Mouse (Mus musculus): ENCODE data around the gene Rnf224. TPM values are rescaled to one million over a fixed set of nuclear protein-coding genes. Genes with fewer than 3 reads are reported as not detected.

The Rnf224 gene
- polyA plus RNA-seq, 1 experiment, result not detected

DNA sequence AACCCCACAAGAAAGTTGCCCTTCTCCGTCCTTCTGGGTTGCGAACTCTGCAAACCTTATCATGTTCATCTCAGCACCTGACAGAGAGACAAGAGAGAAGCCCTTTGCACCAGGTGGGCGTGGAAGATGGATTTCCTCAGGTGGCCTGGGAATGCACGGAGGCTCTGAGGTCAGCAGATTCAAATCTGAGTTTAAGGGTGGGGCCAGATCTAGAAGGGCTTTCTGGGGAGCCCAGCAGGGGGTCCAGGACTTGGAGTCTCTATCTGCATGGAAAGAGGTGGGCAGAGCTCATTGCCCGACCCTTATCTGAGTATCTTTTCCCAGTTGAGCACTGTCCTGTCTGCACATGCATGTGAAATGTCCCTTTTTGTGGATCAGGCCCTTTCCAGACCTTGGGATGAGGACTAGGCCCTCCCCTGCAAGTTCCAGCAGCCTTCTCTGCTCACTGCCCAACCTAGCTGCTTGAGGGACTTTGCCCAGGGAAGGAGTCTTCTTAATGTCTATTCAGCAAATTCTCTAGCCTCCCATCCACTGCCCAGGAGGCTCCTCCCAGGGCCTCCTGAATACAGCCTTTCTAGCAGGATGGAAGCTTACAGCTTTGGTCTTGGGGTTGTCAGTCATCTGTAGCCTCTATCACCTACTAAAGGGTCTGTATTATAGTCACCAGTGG, 1.9 kb downstream of the Rnf224 start:
- no peaks in the 10 kb centered on the region for H3K79me2 ChIP-seq (ENCODE audit: control insufficient read depth, insufficient read depth)
- H3K4me3 ChIP-seq (ENCODE audit: insufficient read depth, poor library complexity, severe bottlenecking), result no peak overlapping the region
- TF ChIP-seq MAX (IDR thresholded peaks at IDR 0.05) (no peak), CEBPB (IDR thresholded peaks at IDR 0.05; ENCODE audit: low read depth) (no peak), CTCF (IDR thresholded peaks at IDR 0.05; ENCODE audit: control insufficient read depth, insufficient read depth, insufficient read length) (no peak), MYOG (IDR thresholded peaks at IDR 0.05; ENCODE audit: control insufficient read depth, extremely low read depth, insufficient read length) (no peak), USF1 (IDR thresholded peaks at IDR 0.05; ENCODE audit: low read depth) (no peak), FOSL1 (IDR thresholded peaks at IDR 0.05; ENCODE audit: insufficient read depth, low read length, poor library complexity, severe bottlenecking) (no peak), MYOD1 (IDR thresholded peaks at IDR 0.05; ENCODE audit: control insufficient read depth, insufficient read length, low read depth) (no peak)
- peaks cover 56% of the 10 kb centered on the region for H3K27me3 ChIP-seq (ENCODE audit: control insufficient read depth, insufficient read depth, insufficient read length)
- no peaks in the 10 kb centered on the region for H3K79me3 ChIP-seq (ENCODE audit: low read depth)
- H3K36me3 ChIP-seq (ENCODE audit: control insufficient read depth, insufficient read depth), result no peaks in the 10 kb centered on the region
- no peak overlapping the region for H3ac ChIP-seq (ENCODE audit: control insufficient read depth, insufficient read length, low read depth)

DNA sequence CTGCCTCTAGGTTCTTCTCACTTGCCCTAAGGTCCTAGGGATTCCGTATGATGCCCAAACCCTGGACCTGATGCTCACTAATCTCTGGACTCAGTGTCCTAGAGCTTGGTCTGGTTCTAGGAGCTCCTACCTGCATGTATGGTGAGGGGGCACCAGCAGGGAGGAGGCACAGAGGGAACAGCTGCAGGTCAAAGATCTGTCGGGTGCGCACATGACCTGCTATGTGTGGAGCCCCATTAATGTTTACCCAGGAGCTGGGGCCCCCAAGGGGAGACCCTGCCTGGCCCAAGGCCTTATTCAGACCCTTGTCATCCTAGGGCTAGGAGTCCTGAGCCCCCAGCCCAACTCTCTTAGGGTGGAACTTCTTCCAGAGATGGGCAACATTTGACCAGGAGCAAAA, 2.5 kb downstream of the Rnf224 start, which contains the start of gene Slc34a3:
TSS of gene Slc34a3 (minus strand) at position 315 of the 400 bp plus-strand sequence.
- no peak for TF ChIP-seq CTCF (IDR thresholded peaks at IDR 0.05; ENCODE audit: control insufficient read depth, insufficient read depth, insufficient read length)
- no peak for TF ChIP-seq MAX (IDR thresholded peaks at IDR 0.05)
- no peak for TF ChIP-seq MYOG (IDR thresholded peaks at IDR 0.05; ENCODE audit: control insufficient read depth, extremely low read depth, insufficient read length)
- no peak for TF ChIP-seq CEBPB (IDR thresholded peaks at IDR 0.05; ENCODE audit: low read depth)
- no peak for TF ChIP-seq MYOD1 (IDR thresholded peaks at IDR 0.05; ENCODE audit: control insufficient read depth, insufficient read length, low read depth)
- TF ChIP-seq USF1 (IDR thresholded peaks at IDR 0.05; ENCODE audit: low read depth), result no peak
- no peak for TF ChIP-seq FOSL1 (IDR thresholded peaks at IDR 0.05; ENCODE audit: insufficient read depth, low read length, poor library complexity, severe bottlenecking)
- Histone ChIP-seq H3K27me3 (ENCODE audit: control insufficient read depth, insufficient read depth, insufficient read length) (peaks cover 56% of the 10 kb centered on the region), H3K4me3 (ENCODE audit: insufficient read depth, poor library complexity, severe bottlenecking) (no peak within 1 kb of the TSS), H3K79me2 (ENCODE audit: control insufficient read depth, insufficient read depth) (no peaks in the 10 kb centered on the region), H3K36me3 (ENCODE audit: control insufficient read depth, insufficient read depth) (no peaks in the 10 kb centered on the region), H3ac (ENCODE audit: control insufficient read depth, insufficient read length, low read depth) (no peak within 1 kb of the TSS), H3K79me3 (ENCODE audit: low read depth) (no peaks in the 10 kb centered on the region)

GRCm38 (mm10) chr2:25233421-25233820, 3.2 kb downstream of the Rnf224 start:
- TF ChIP-seq MAX (IDR thresholded peaks at IDR 0.05), result no peak
- peaks cover 53% of the 10 kb centered on the region for H3K27me3 ChIP-seq (ENCODE audit: control insufficient read depth, insufficient read depth, insufficient read length)
- no peaks in the 10 kb centered on the region for H3K79me3 ChIP-seq (ENCODE audit: low read depth)
- H3K79me2 ChIP-seq (ENCODE audit: control insufficient read depth, insufficient read depth), result no peaks in the 10 kb centered on the region
- no peaks in the 10 kb centered on the region for H3K36me3 ChIP-seq (ENCODE audit: control insufficient read depth, insufficient read depth)
- no peak overlapping the region for H3K4me3 ChIP-seq (ENCODE audit: insufficient read depth, poor library complexity, severe bottlenecking)
- H3ac ChIP-seq (ENCODE audit: control insufficient read depth, insufficient read length, low read depth), result no peak overlapping the region

DNA sequence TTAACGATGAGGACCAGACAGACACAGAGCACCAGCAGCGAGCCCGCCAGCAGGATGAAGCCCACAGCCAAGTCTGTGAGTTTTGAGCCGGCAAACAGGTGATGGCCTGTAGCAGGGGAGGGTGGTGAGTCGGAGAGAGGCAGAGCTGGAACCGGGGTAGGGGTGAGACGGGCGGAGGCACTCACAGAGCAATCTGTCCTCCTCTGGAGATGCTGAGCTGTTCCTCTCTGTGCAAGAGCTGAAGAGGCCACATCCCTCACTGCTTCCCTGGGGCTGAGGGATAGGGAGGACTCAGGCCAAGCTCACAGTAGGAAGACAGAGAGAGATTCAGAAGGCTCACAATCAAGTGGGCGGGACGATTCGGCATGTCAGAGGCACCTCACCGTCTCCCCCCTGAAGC, 5.5 kb downstream of the Rnf224 start:
- H3K79me3 ChIP-seq (ENCODE audit: low read depth), result no peaks in the 10 kb centered on the region
- H3K4me3 ChIP-seq (ENCODE audit: insufficient read depth, poor library complexity, severe bottlenecking), result no peak overlapping the region
- H3ac ChIP-seq (ENCODE audit: control insufficient read depth, insufficient read length, low read depth), result no peak overlapping the region
- peaks cover 50% of the 10 kb centered on the region for H3K27me3 ChIP-seq (ENCODE audit: control insufficient read depth, insufficient read depth, insufficient read length)
- no peaks in the 10 kb centered on the region for H3K36me3 ChIP-seq (ENCODE audit: control insufficient read depth, insufficient read depth)
- no peak for TF ChIP-seq FOSL1 (IDR thresholded peaks at IDR 0.05; ENCODE audit: insufficient read depth, low read length, poor library complexity, severe bottlenecking)
- no peaks in the 10 kb centered on the region for H3K79me2 ChIP-seq (ENCODE audit: control insufficient read depth, insufficient read depth)

- H3K79me3 ChIP-seq (ENCODE audit: low read depth), result no peaks in the 10 kb centered on the region
- H3K79me2 ChIP-seq (ENCODE audit: control insufficient read depth, insufficient read depth), result no peaks in the 10 kb centered on the region
- H3K36me3 ChIP-seq (ENCODE audit: control insufficient read depth, insufficient read depth), result no peaks in the 10 kb centered on the region
- peaks cover 46% of the 10 kb centered on the region for H3K27me3 ChIP-seq (ENCODE audit: control insufficient read depth, insufficient read depth, insufficient read length)
- H3ac ChIP-seq (ENCODE audit: control insufficient read depth, insufficient read length, low read depth), result no peak overlapping the region
- no peak overlapping the region for H3K4me3 ChIP-seq (ENCODE audit: insufficient read depth, poor library complexity, severe bottlenecking)
- TF ChIP-seq CTCF (IDR thresholded peaks at IDR 0.05; ENCODE audit: control insufficient read depth, insufficient read depth, insufficient read length) (no peak), MAX (IDR thresholded peaks at IDR 0.05) (no peak), CEBPB (IDR thresholded peaks at IDR 0.05; ENCODE audit: low read depth) (no peak), FOSL1 (IDR thresholded peaks at IDR 0.05; ENCODE audit: insufficient read depth, low read length, poor library complexity, severe bottlenecking) (no peak), MYOD1 (IDR thresholded peaks at IDR 0.05; ENCODE audit: control insufficient read depth, insufficient read length, low read depth) (no peak), MYOG (IDR thresholded peaks at IDR 0.05; ENCODE audit: control insufficient read depth, extremely low read depth, insufficient read length) (no peak), USF1 (IDR thresholded peaks at IDR 0.05; ENCODE audit: low read depth) (no peak)
Observed at GRCm38 (mm10) chr2:25230581-25230980, 6.0 kb downstream of the Rnf224 start.

GRCm38 (mm10) chr2:25229582-25229981, 7.0 kb downstream of the Rnf224 start:
- H3ac ChIP-seq (ENCODE audit: control insufficient read depth, insufficient read length, low read depth), result no peak overlapping the region
- TF ChIP-seq CEBPB (IDR thresholded peaks at IDR 0.05; ENCODE audit: low read depth) (no peak), FOSL1 (IDR thresholded peaks at IDR 0.05; ENCODE audit: insufficient read depth, low read length, poor library complexity, severe bottlenecking) (no peak), MYOD1 (IDR thresholded peaks at IDR 0.05; ENCODE audit: control insufficient read depth, insufficient read length, low read depth) (no peak)
- H3K79me3 ChIP-seq (ENCODE audit: low read depth), result no peaks in the 10 kb centered on the region
- H3K27me3 ChIP-seq (ENCODE audit: control insufficient read depth, insufficient read depth, insufficient read length), result peaks cover 41% of the 10 kb centered on the region
- H3K4me3 ChIP-seq (ENCODE audit: insufficient read depth, poor library complexity, severe bottlenecking), result no peak overlapping the region
- H3K36me3 ChIP-seq (ENCODE audit: control insufficient read depth, insufficient read depth), result no peaks in the 10 kb centered on the region
- no peaks in the 10 kb centered on the region for H3K79me2 ChIP-seq (ENCODE audit: control insufficient read depth, insufficient read depth)

All from C2C12 (cell line).